ENCODE assay signal across 20 mouse cellular contexts in genomic region chr4:64228341-64228740, GRCm38 (mm10).
DNase-seq lines count a peak whose midpoint lies in the region; ATAC-seq and TF ChIP-seq lines count a peak whose summit lies in the region.
"Had no signal": no experiment of that assay in that cellular context is flagged by ENCODE, and none has a peak within 500 bp of the region (broad histone marks: within the 10 kb centered on the region; RNA-seq: fewer than 3 reads in every experiment).

No protein-coding gene starts in this region.

- H3K27ac ChIP-seq in limb, embryonic 14.5 days (replicated peaks; ENCODE audit: low read depth, low read length): no peak overlapping the region
- H3K27ac ChIP-seq in limb, embryonic 10.5 days: no peak overlapping the region
- H3K27ac ChIP-seq: forebrain, embryonic 15.5 days; heart, embryonic 15.5 days; hindbrain, embryonic 13.5 days; midbrain, embryonic 12.5 days had no signal

- TF ChIP-seq POLR2A in limb, embryonic 14.5 days (IDR thresholded peaks at IDR 0.05; ENCODE audit: borderline replicate concordance, extremely low read depth, insufficient read depth, insufficient read length): no peak

- H3K4me1 ChIP-seq in limb, embryonic 14.5 days (ENCODE audit: control insufficient read depth, insufficient read depth, low read length): no peaks in the 10 kb centered on the region
- H3K4me1 ChIP-seq in limb, embryonic 10.5 days: no peaks in the 10 kb centered on the region
- H3K4me1 ChIP-seq: forebrain, embryonic 15.5 days; heart, embryonic 15.5 days; hindbrain, embryonic 13.5 days; midbrain, embryonic 12.5 days had no signal

- peak; percentile 34 for DNase-seq in limb, embryonic 14.5 days (ENCODE audit: low spot score)
- DNase-seq in limb, embryonic 10.5 days (ENCODE audit: low spot score): no peak
- peak; percentile 85 for DNase-seq in cerebellum, adult 11-12 months
- DNase-seq in cerebellum, adult 9-10 months: peak; percentile 92
- no peak for DNase-seq in testis, postnatal 10 days (ENCODE audit: low spot score)
- DNase-seq in layer of hippocampus, adult 11-12 months (ENCODE audit: low spot score): no peak
- DNase-seq: adrenal gland, postnatal 10 days; heart, postnatal 36 days; kidney, adult 9 months; kidney, postnatal 25 days; layer of hippocampus, postnatal 36 days; right cerebral cortex, postnatal 25 days; spleen, adult 18-20 months; thymus, postnatal 14 days had no signal

- no peak overlapping the region for H3K4me3 ChIP-seq in limb, embryonic 14.5 days (replicated peaks; ENCODE audit: low read length)
- H3K4me3 ChIP-seq in limb, embryonic 10.5 days: no peak overlapping the region
- H3K4me3 ChIP-seq: forebrain, embryonic 15.5 days; heart, embryonic 15.5 days; hindbrain, embryonic 13.5 days; midbrain, embryonic 12.5 days had no signal

- H3K9ac ChIP-seq in limb, embryonic 14.5 days (ENCODE audit: low read depth, low read length, severe bottlenecking): no peak overlapping the region
- H3K9ac ChIP-seq: forebrain, embryonic 15.5 days; heart, embryonic 15.5 days; hindbrain, embryonic 13.5 days; midbrain, embryonic 12.5 days had no signal

- WGBS in limb, embryonic 14.5 days: 61% methylated on average over 3 of the region's 3 CpGs
- 86% methylated on average over 3 of the region's 3 CpGs for WGBS in limb, embryonic 10.5 days

- H3K27me3 ChIP-seq in limb, embryonic 14.5 days (ENCODE audit: control insufficient read depth, insufficient read depth, low read length): no peaks in the 10 kb centered on the region
- no peaks in the 10 kb centered on the region for H3K27me3 ChIP-seq in limb, embryonic 10.5 days (ENCODE audit: low read depth, poor library complexity, severe bottlenecking)
- H3K27me3 ChIP-seq: forebrain, embryonic 15.5 days; heart, embryonic 15.5 days; hindbrain, embryonic 13.5 days; midbrain, embryonic 12.5 days had no signal

- no peaks in the 10 kb centered on the region for H3K36me3 ChIP-seq in limb, embryonic 14.5 days (ENCODE audit: control insufficient read depth, insufficient read depth, low read length)
- H3K36me3 ChIP-seq in limb, embryonic 10.5 days: no peaks in the 10 kb centered on the region
- H3K36me3 ChIP-seq: forebrain, embryonic 15.5 days; heart, embryonic 15.5 days; hindbrain, embryonic 13.5 days; midbrain, embryonic 12.5 days had no signal

- ATAC-seq in limb, embryonic 14.5 days (ENCODE audit: low FRiP score, low read depth): no peak
- ATAC-seq in megakaryocyte-erythroid progenitor cell, adult 5-6 weeks (replicated peaks; ENCODE audit: low FRiP score, low TSS enrichment, poor library complexity, severe bottlenecking): no peak
- ATAC-seq: activated CD4-positive, CD25-positive, alpha-beta regulatory T cell, adult 4 months; forebrain, embryonic 15.5 days had no signal

- H3K9me3 ChIP-seq in limb, embryonic 14.5 days (ENCODE audit: control insufficient read depth, low read length): no peaks in the 10 kb centered on the region
- H3K9me3 ChIP-seq in limb, embryonic 10.5 days (replicated peaks): no peaks in the 10 kb centered on the region
- H3K9me3 ChIP-seq: forebrain, embryonic 15.5 days; heart, embryonic 15.5 days; hindbrain, embryonic 13.5 days; midbrain, embryonic 12.5 days had no signal

- H3K4me2 ChIP-seq in limb, embryonic 14.5 days (replicated peaks; ENCODE audit: low read depth, low read length, severe bottlenecking): no peak overlapping the region
- H3K4me2 ChIP-seq: forebrain, embryonic 15.5 days; heart, embryonic 15.5 days; hindbrain, embryonic 13.5 days; midbrain, embryonic 12.5 days had no signal

Comparison
In these comparisons a context has a peak if more than half of its experiments do, and no peak if none do; other contexts are left out.
1. DNase-seq: peak in limb, embryonic 14.5 days (single experiment), cerebellum, adult 11-12 months (single experiment) and cerebellum, adult 9-10 months (single experiment); none in limb, embryonic 10.5 days (single experiment), testis, postnatal 10 days (single experiment) and layer of hippocampus, adult 11-12 months (single experiment).